Mouse (Mus musculus) brain, embryonic 14.5 days (tissue): ENCODE measurements around the gene Gm8879. TPM values are rescaled to one million over a fixed set of nuclear protein-coding genes. Genes with fewer than 3 reads are reported as not detected.
"Not testable (repeated sequence)": the region's sequence is repeated elsewhere in the genome, so short reads cannot be mapped to it uniquely, and the experiment has no call there.

Experiments used
- DNase-seq: peaks from one replicate; pipeline ENCODE4 v3.0.0-alpha.2; 2011; ENCODE audit warnings: low read depth
- polyA plus RNA-seq: library from polyadenylated mRNA; depleted of rRNA; stranded (reverse); fragments of >200 nt; gene quantifications from 2 replicates; pipeline ENCODE4 v1.2.3, GENCODE M21; 2012; rRNA removed

The Gm8879 gene
- not detected in 2 replicates for polyA plus RNA-seq

DNA sequence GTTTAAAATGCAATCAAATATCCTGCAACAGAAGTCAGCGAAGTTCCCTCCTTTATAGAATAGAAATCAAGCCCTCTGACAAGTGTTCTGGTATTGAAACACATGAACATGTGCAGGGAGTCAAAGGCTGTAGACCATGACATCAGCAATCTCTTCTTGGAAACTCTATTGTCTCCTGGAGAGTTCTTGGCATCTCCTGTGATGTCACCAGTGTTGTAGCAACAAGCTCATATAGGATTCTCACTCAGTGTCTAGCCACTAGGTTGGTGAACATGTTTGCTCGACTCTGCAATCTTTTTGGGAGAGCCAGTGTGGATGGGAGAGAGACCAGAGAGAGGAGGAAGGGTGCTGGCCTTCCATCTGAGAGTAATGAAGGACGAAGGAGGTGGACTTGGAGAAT, at the start of gene Gm8879:
Gene Gm8879, plus strand, starts transcription at position 301 of the 400 bp plus-strand sequence.
- DNase-seq = not testable (repeated sequence)

DNA sequence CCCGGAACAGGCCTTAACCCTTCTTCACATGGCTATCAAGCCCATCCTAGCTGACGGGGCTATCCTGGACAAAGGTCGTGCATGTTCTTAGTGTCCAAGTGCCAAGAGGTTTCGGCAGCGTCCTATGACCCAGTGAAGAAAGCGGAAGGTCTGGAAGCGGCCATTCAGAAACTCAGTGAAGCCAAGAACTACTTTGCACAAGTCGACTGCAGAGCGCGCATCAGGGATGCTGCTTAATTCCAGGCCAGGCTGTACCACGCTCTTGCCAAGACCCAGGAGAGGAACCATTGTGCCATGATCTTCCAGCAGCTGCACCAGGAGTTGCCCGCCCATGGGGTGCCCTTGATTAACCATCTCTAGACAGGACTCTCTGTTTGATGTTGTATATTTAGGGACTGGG, 10.6 kb downstream of the Gm8879 start:
- not testable (repeated sequence) for DNase-seq

Other genes with a start within 250 kb of the Gm8879 start
- not detected in 2 replicates for gene Gm8871, start 179.8 kb upstream of the Gm8879 start, polyA plus RNA-seq
- gene Gm8857, start 179.8 kb upstream of the Gm8879 start, polyA plus RNA-seq = not detected in 2 replicates
- gene Gm5861, start 55.4 kb downstream of the Gm8879 start, polyA plus RNA-seq = not detected in 2 replicates
- not detected in 2 replicates for gene Gm8890, start 128.4 kb downstream of the Gm8879 start, polyA plus RNA-seq
- not detected in 2 replicates for gene Speer1, start 213.9 kb downstream of the Gm8879 start, polyA plus RNA-seq